Mouse (Mus musculus) liver, adult 2 months (tissue): ENCODE measurements at regions not wholly inside any gene's neighbourhood (a gene's known extent, or its start where the extent isn't known, plus 50 kb on each side); places are given as distances from the start of the nearest gene placed in this dataset.

Experiments
- DNase-seq: peaks from one replicate; pipeline ENCODE4 v3.0.0-alpha.2; 2011; ENCODE audit warnings: low read depth, low spot score; ENCODE audit errors: extremely low read depth
- H3K27ac ChIP-seq: fragments of 200-500 bp; replicated peaks from 2 replicates; pipeline ENCODE4 v1.5.1; 2012; ENCODE audit warnings: low read depth, mild to moderate bottlenecking, control low read depth, inconsistent platforms, low read length; ENCODE audit not compliant: insufficient read depth
- H3K27me3 ChIP-seq: fragments of 200-500 bp; 2 replicates; pipeline ENCODE4 v1.6.1; 2012; ENCODE audit warnings: mild to moderate bottlenecking, moderate library complexity, low read length, inconsistent platforms; ENCODE audit not compliant: control insufficient read depth, insufficient read depth
- H3K36me3 ChIP-seq: fragments of 200-500 bp; 2 replicates; pipeline ENCODE4 v1.6.1; 2012; ENCODE audit warnings: low read length, inconsistent platforms; ENCODE audit not compliant: control insufficient read depth, insufficient read depth
- H3K4me1 ChIP-seq: fragments of 200-500 bp; 2 replicates; pipeline ENCODE4 v1.6.1; 2011; ENCODE audit warnings: low read length; ENCODE audit not compliant: control insufficient read depth, insufficient read depth
- H3K4me3 ChIP-seq: fragments of 200-500 bp; 2 replicates; pipeline ENCODE4 v1.5.1; 2011; ENCODE audit warnings: low read depth, mild to moderate bottlenecking, control low read depth, low read length, moderate library complexity; ENCODE audit not compliant: insufficient read depth
- H3K79me2 ChIP-seq: fragments of 200-500 bp; 2 replicates; pipeline ENCODE4 v1.6.1; 2012; ENCODE audit warnings: inconsistent platforms, mild to moderate bottlenecking, low read length, moderate library complexity; ENCODE audit not compliant: control insufficient read depth, insufficient read depth
- H3K9ac ChIP-seq: fragments of 200-500 bp; 2 replicates; pipeline ENCODE4 v1.6.1; 2012; ENCODE audit warnings: low read depth, mild to moderate bottlenecking, control low read depth, inconsistent platforms, low read length
- CTCF ChIP-seq: fragments of 200-500 bp; IDR thresholded peaks from 2 replicates; pipeline ENCODE4 v1.5.1; 2011; ENCODE audit warnings: low read depth, low read length, control low read depth
- POLR2A ChIP-seq: fragments of 200-500 bp; IDR thresholded peaks from 2 replicates; pipeline ENCODE4 v1.6.1; 2011; ENCODE audit warnings: low read length, control low read depth; ENCODE audit not compliant: insufficient read depth; ENCODE audit errors: extremely low read depth
- WGBS: fragments of 180-500 bp; shearing (Covaris S2); methylation state at CpG from one replicate; pipeline ENCODE4 v1.1.7; 2018; 5-methylcytosine and 5-hydroxymethylcytosine counted together

- WGBS = 86% methylated on average over 10 of the region's 10 CpGs
- Histone ChIP-seq H3K36me3 (no peaks in the 10 kb centered on the region), H3K9ac (no peak overlapping the region), H3K27ac (no peak overlapping the region), H3K4me1 (no peaks in the 10 kb centered on the region), H3K4me3 (no peak overlapping the region), H3K79me2 (no peaks in the 10 kb centered on the region), H3K27me3 (no peaks in the 10 kb centered on the region)
- TF ChIP-seq POLR2A = no peak
- no peak for TF ChIP-seq CTCF
- DNase-seq = no peak
These were observed 155.7 kb downstream of the Setd4 start for GRCm38 (mm10) chr16:93448124-93448523.

DNA sequence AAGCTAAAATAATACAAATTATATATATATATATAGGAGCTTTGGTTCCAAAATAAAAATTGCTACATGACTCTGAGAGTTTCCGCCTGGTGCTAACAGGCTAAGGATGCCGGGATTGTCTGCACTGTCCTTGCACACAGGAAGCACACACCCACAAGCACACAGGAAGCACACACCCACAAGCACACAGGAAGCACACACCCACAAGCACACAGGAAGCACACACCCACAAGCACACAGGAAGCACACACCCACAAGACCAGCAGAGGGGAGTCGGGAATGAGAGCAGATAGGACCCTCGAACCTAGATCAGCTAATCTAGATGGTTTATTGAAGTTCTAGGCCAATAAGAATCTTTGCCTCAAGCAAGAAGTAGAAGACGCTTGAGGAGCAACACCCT lies 156.9 kb downstream of the Setd4 start:
- Histone ChIP-seq H3K9ac (no peak overlapping the region), H3K4me1 (no peaks in the 10 kb centered on the region), H3K27me3 (no peaks in the 10 kb centered on the region), H3K36me3 (no peaks in the 10 kb centered on the region), H3K4me3 (no peak overlapping the region), H3K27ac (no peak overlapping the region), H3K79me2 (no peaks in the 10 kb centered on the region)
- WGBS = 80% methylated on average over 5 of the region's 5 CpGs
- DNase-seq = no peak
- TF ChIP-seq CTCF = no peak
- TF ChIP-seq POLR2A = no peak

GRCm38 (mm10) chr16:93446206-93446605 lies 157.7 kb downstream of the Setd4 start:
- H3K79me2 ChIP-seq = no peaks in the 10 kb centered on the region
- H3K9ac ChIP-seq = no peak overlapping the region
- H3K27ac ChIP-seq = no peak overlapping the region
- 0 out of 2 replicates have a peak, but pooled peaks cover 2% of the 10 kb centered on the region for H3K27me3 ChIP-seq
- H3K36me3 ChIP-seq = no peaks in the 10 kb centered on the region
- DNase-seq = no peak
- WGBS = 82% methylated on average over 13 of the region's 13 CpGs
- TF ChIP-seq POLR2A (no peak), CTCF (no peak)
- H3K4me1 ChIP-seq = no peaks in the 10 kb centered on the region
- no peak overlapping the region for H3K4me3 ChIP-seq

GRCm38 (mm10) chr16:93442837-93443236 lies 161.0 kb downstream of the Setd4 start:
- Histone ChIP-seq H3K4me1 (no peaks in the 10 kb centered on the region), H3K36me3 (no peaks in the 10 kb centered on the region), H3K4me3 (no peak overlapping the region), H3K27me3 (peaks cover 10% of the 10 kb centered on the region; the same call in 1 of the 2 replicates), H3K9ac (no peak overlapping the region), H3K79me2 (no peaks in the 10 kb centered on the region), H3K27ac (no peak overlapping the region)
- no peak for TF ChIP-seq CTCF
- TF ChIP-seq POLR2A = no peak
- WGBS = 42% methylated on average over 11 of the region's 11 CpGs
- no peak for DNase-seq

DNA sequence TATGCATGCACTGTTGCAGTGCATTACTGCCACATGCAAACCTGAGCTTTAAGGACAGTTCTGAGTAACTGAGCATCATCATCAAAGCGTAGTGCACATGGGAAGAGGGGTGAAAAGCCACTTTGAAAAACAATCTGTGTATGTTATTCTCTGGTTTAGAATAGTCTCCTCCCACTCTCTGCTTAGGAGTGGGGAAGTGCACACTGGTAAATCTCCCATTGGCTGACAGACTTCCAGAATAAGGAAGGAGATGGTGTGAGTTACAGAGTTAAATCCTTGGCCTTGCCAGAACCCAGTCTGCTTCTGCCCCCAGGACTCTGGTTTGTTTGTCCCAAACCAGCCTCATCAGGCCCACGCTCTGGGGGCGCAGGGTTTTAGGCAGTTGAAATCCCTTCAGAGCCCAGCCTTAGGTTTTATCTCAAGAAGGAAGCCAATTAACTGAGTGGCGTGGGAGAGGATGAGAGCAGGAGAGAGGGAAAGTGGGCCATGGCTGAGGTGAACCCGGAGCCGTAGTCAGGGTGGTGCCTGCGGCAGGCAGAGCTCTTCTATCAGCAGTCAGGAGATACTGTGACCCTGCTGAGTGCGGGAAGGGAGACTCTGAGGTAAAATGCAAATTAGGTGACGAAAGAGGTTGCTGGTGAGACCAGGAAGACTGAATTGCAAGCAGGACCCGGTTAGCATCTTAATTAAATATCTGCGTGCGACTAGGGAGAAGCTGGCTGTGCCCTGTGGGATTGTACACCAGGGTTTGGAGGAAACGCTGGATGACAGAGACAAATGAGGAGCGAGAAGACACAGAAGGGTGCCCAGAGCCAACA lies 166.0 kb downstream of the Setd4 start:
- Histone ChIP-seq H3K27me3 (peaks cover 12% of the 10 kb centered on the region; the same call in 1 of the 2 replicates), H3K4me3 (no peak overlapping the region), H3K9ac (no peak overlapping the region), H3K27ac (no peak overlapping the region), H3K4me1 (no peaks in the 10 kb centered on the region), H3K36me3 (no peaks in the 10 kb centered on the region), H3K79me2 (no peaks in the 10 kb centered on the region)
- 18% methylated on average over 14 of the region's 14 CpGs for WGBS
- no peak for TF ChIP-seq CTCF
- DNase-seq = no peak

- Histone ChIP-seq H3K79me2 (no peaks in the 10 kb centered on the region), H3K36me3 (no peaks in the 10 kb centered on the region), H3K4me1 (no peaks in the 10 kb centered on the region), H3K27ac (no peak overlapping the region), H3K4me3 (no peak overlapping the region), H3K9ac (no peak overlapping the region), H3K27me3 (peaks cover 11% of the 10 kb centered on the region; the same call in 1 of the 2 replicates)
- TF ChIP-seq POLR2A (no peak), CTCF (no peak)
- DNase-seq = no peak
- WGBS = 38% methylated on average over 3 of the region's 3 CpGs
These were observed 167.1 kb downstream of the Setd4 start for GRCm38 (mm10) chr16:93436732-93437131.
